Mouse (Mus musculus) right cerebral cortex, adult 18-20 months (tissue): ENCODE data around the gene Catsperd.
A peak's percentile ranks its signal among the peaks of the same experiment; 100 is the strongest.
"Not testable (repeated sequence)": the region's sequence is repeated elsewhere in the genome, so short reads cannot be mapped to it uniquely, and the experiment has no call there.

Source experiments
- DNase-seq: peaks from one replicate; pipeline ENCODE4 v3.0.0; 2022; ENCODE audit warnings: mixed read lengths

Catsperd gene

GRCm38 (mm10) chr17:56627530-56628277, at the start of gene Catsperd:
TSS of gene Catsperd (plus strand) at chr17:56628143.
- no peak for DNase-seq

GRCm38 (mm10) chr17:56583071-56583470, 44.9 kb upstream of the Catsperd start:
- DNase-seq, result no peak

- peak; percentile 20 for DNase-seq
Observed at GRCm38 (mm10) chr17:56583611-56584256, 44.2 kb upstream of the Catsperd start.

GRCm38 (mm10) chr17:56584257-56585130, 43.4 kb upstream of the Catsperd start, which contains the start of the genes Safb2 and Safb:
TSS of gene Safb2 (minus strand) at chr17:56584585.
TSS of gene Safb (plus strand) at chr17:56584825.
- peak; percentile 99 for DNase-seq

- DNase-seq, result no peak
Observed at GRCm38 (mm10) chr17:56585171-56585821, 42.6 kb upstream of the Catsperd start.

- no peak for DNase-seq
Observed at GRCm38 (mm10) chr17:56587773-56588172, 40.2 kb upstream of the Catsperd start.

GRCm38 (mm10) chr17:56588921-56589320, 39.0 kb upstream of the Catsperd start:
- no peak for DNase-seq

- DNase-seq, result no peak
Observed at GRCm38 (mm10) chr17:56592553-56592952, 35.4 kb upstream of the Catsperd start.

- no peak for DNase-seq
Observed at GRCm38 (mm10) chr17:56593527-56594271, 34.2 kb upstream of the Catsperd start.

- DNase-seq, result no peak
Observed at GRCm38 (mm10) chr17:56603186-56604069, 24.5 kb upstream of the Catsperd start.

GRCm38 (mm10) chr17:56604070-56604380, 23.9 kb upstream of the Catsperd start:
- no peak for DNase-seq

- DNase-seq, result no peak
Observed at GRCm38 (mm10) chr17:56604422-56604821, 23.5 kb upstream of the Catsperd start.

GRCm38 (mm10) chr17:56605431-56605830, 22.5 kb upstream of the Catsperd start:
- DNase-seq, result no peak

GRCm38 (mm10) chr17:56607521-56608062, 20.4 kb upstream of the Catsperd start:
- DNase-seq, result no peak

GRCm38 (mm10) chr17:56608699-56609098, 19.2 kb upstream of the Catsperd start:
- no peak for DNase-seq

GRCm38 (mm10) chr17:56609452-56610171, 18.3 kb upstream of the Catsperd start, which contains the start of gene 2410015M20Rik:
TSS of gene 2410015M20Rik (minus strand) at chr17:56609771.
- DNase-seq, result peak; percentile 98

- no peak for DNase-seq
Observed at GRCm38 (mm10) chr17:56611323-56611722, 16.6 kb upstream of the Catsperd start.

- peak; percentile 20 for DNase-seq
Observed at GRCm38 (mm10) chr17:56611861-56612564, 15.9 kb upstream of the Catsperd start.

GRCm38 (mm10) chr17:56612565-56612939, 15.4 kb upstream of the Catsperd start:
- not testable (repeated sequence) for DNase-seq
